Mouse (Mus musculus) liver, embryonic 18 days (tissue): ENCODE data around the gene Foxd4. TPM values are rescaled to one million over a fixed set of nuclear protein-coding genes. Genes with fewer than 3 reads are reported as not detected.

Experiments used
- polyA plus RNA-seq: library from polyadenylated mRNA; depleted of rRNA; stranded (reverse); fragments of >200 nt; gene quantifications from 2 replicates; pipeline ENCODE4 v1.2.3, GENCODE M21; 2012; rRNA removed

Gene Foxd4
- 0.05 and 0.06 TPM in 2 replicates for polyA plus RNA-seq

DNA sequence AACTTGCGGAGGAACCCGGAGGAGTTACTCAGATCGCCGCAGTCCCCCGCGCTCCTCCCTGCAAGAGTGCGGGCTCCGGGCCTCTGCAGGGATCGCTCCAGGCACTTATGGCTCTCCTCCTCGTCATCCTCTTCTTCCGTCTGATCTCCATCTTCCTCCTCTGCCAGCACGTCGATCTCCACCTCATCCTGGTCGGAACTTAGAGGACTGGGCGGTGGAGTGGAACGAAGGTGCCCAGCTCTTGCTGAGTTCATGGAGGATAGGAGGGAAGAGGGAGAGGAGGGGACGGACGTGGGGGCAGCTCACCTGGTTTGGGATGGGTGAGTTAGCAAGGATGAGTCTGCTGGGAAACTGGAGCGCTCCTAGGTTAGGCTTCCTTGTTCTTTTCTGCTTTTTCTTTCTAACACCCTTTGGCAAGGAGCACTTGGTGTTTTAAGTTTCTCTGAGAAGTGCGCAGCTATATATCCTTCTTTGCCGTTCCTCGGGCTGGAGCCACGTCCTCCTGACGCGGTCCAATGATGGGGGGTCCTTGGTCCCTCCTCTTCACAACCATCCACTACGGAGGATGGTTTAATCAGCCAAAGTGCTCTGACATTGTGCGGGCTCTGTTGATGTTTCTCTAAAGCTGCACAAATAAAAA lies at the start of gene Foxd4:
TSS of gene Foxd4 (minus strand) at position 617 of the 640 bp plus-strand sequence.

DNA sequence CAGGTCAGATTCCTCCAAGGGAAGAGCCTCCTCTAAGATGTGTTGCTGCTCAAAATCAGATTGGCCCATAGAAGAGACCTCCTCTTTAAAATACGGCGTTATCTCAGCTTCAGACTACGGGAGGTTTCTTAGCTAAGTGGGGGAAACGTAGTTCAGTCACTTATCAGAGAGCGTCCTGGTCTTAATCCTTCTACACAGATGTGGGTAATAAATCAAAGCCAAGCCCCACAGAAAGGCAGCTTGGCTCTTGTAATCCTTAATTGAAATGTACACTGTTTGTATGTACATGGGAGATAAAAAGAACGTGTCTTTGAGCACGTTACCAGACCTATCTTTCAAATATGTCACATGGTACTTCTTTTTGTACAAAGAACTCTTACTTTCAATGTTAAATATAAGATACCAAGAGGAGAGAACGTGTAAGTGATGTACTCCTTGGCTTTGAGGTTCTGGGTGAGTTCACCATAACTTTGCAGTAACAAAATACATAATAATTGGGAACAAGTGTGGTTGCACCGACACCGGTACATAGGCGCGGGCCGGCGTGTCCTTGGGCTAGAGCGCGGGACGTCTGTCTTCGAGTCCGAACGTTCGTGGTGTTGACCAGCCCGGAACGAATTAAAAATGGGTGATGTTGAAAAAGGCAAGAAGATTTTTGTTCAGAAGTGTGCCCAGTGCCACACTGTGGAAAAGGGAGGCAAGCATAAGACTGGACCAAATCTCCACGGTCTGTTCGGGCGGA lies 25.7 kb downstream of the Foxd4 start, which contains the start of gene Gm10053:
TSS of gene Gm10053 (plus strand) at position 558 of the 742 bp plus-strand sequence.

DNA sequence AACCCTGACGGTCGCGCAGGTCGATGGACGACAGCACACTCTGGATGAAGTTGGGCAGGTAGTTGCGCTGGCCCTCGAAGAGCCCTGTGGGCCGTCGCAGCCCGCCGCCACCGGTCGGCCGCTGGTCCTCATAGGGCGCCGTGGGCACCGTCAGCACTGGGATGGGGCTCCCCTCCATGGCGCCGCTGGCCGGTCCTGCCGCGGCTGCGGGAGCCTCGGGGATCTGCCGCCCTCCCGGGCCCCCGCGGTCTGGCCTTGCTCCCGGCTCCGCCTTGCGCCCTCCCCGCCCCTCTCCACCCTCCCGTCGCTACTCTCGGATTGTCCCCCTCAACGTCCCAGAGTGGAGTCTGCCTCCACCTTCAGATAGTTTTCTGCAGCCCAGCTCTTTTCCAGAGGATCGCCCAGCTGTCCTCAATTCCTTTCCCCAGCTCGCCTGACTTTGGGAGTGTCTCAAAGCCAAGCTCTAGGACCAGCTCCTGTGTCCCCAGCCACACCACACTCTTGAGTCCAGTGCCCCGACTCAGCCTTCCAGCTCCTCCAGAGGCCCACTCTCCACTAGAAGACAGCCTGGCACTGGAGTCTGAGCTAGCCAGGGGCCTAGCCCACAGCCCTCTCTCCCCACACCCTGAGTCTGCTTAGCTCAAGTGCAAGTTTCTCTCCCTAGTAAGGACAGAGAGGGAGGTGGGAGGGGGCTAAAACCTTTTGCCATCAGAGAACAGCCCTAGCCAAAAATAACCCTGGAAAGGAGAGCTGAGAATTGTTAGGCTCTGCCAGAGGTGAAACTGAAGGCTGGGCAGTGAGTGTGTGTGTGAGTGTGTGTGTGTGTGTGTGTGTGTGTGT lies 39.2 kb downstream of the Foxd4 start, which contains the start of gene Pgm5:
TSS of gene Pgm5 (minus strand) at position 244 of the 840 bp plus-strand sequence.

Other genes with a start within 250 kb of the Foxd4 start
- gene Tmem252, start 227.2 kb downstream of the Foxd4 start, polyA plus RNA-seq = 0.17 and 0.19 TPM in 2 replicates
- 0.16 and 0.22 TPM in 2 replicates for gene Pgm5, start 39.3 kb downstream of the Foxd4 start, polyA plus RNA-seq
- 58.3 and 61.9 TPM in 2 replicates for gene Gm10053, start 25.5 kb downstream of the Foxd4 start, polyA plus RNA-seq
- gene Cbwd1, start 60.4 kb upstream of the Foxd4 start, polyA plus RNA-seq = 4.7 and 5.1 TPM in 2 replicates
- 5.0 and 5.6 TPM in 2 replicates for gene Dock8, start 98.3 kb upstream of the Foxd4 start, polyA plus RNA-seq